Comparison of ENCODE assay signal across 21 mouse cellular contexts in the genomic region with DNA sequence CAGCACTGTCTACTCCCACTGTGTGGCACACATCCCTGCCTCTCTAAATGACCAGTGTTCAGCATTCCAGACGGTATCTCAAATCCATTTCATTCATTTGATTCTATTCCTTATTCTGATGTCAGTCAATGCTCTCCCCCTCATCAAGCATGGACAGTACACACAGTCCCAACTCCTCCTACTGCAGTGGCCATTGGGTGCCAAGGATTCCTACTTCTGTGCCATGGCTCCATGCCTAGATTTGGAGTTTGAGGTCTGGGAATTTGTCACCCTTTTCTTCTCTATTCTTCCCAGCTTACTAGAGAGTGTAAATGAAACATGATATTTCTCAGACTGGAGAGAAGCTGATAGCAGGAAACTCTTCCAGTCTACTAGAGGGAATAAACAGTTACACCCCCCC. TPM values are rescaled to one million over a fixed set of nuclear protein-coding genes. Genes with fewer than 3 reads are reported as not detected.
DNase-seq lines count a peak whose midpoint lies in the region; ATAC-seq and TF ChIP-seq lines count a peak whose summit lies in the region.
"Had no signal": no experiment of that assay in that cellular context is flagged by ENCODE, and none has a peak within 500 bp of the region (broad histone marks: within the 10 kb centered on the region; RNA-seq: fewer than 3 reads in every experiment).

No protein-coding gene starts in this region.

- peaks cover 8% of the 10 kb centered on the region; the same call in 1 of the 2 replicates for H3K4me1 ChIP-seq in heart, embryonic 12.5 days (replicated peaks)

- H3K9ac ChIP-seq in heart, embryonic 12.5 days: no peak overlapping the region
- H3K9ac ChIP-seq: embryonic facial prominence, embryonic 13.5 days; forebrain, embryonic 12.5 days; forebrain, postnatal 0 days; heart, embryonic 13.5 days; hindbrain, embryonic 13.5 days had no signal

- no peak for TF ChIP-seq CTCF in left cerebral cortex, adult 2 months (IDR thresholded peaks at IDR 0.05)

- no peak overlapping the region for H3K4me2 ChIP-seq in heart, embryonic 12.5 days
- H3K4me2 ChIP-seq: embryonic facial prominence, embryonic 13.5 days; forebrain, embryonic 12.5 days; hindbrain, embryonic 13.5 days had no signal

- intact Hi-C loops in left cerebral cortex, postnatal 4 days (cut with DNase I): no loop called here
- intact Hi-C loops in left cerebral cortex, adult 2 months (cut with DNase I): no loop called here

- 91% methylated on average over 1 of the region's 1 CpGs for WGBS in heart, embryonic 12.5 days

- H3K27ac ChIP-seq in heart, embryonic 12.5 days (ENCODE audit: poor library complexity, severe bottlenecking): no peak overlapping the region
- H3K27ac ChIP-seq in left cerebral cortex, adult 2 months: no peak overlapping the region
- H3K27ac ChIP-seq: embryonic facial prominence, embryonic 13.5 days; forebrain, embryonic 12.5 days; heart, adult 2 months; heart, embryonic 13.5 days; hindbrain, embryonic 13.5 days had no signal

- H3K9me3 ChIP-seq in heart, embryonic 12.5 days (replicated peaks): no peaks in the 10 kb centered on the region
- H3K9me3 ChIP-seq: embryonic facial prominence, embryonic 13.5 days; forebrain, embryonic 12.5 days; heart, embryonic 13.5 days; hindbrain, embryonic 13.5 days had no signal

- H3K4me3 ChIP-seq in heart, embryonic 12.5 days: no peak overlapping the region
- H3K4me3 ChIP-seq in left cerebral cortex, adult 2 months: no peak overlapping the region
- H3K4me3 ChIP-seq: embryonic facial prominence, embryonic 13.5 days; forebrain, embryonic 12.5 days; gastrocnemius, adult 2 months; heart, adult 2 months; heart, embryonic 13.5 days; hindbrain, embryonic 13.5 days had no signal

- peaks cover 3% of the 10 kb centered on the region for H3K36me3 ChIP-seq in heart, embryonic 12.5 days
- H3K36me3 ChIP-seq: embryonic facial prominence, embryonic 13.5 days; forebrain, embryonic 12.5 days; hindbrain, embryonic 13.5 days had no signal

- no peaks in the 10 kb centered on the region for H3K27me3 ChIP-seq in heart, embryonic 12.5 days (replicated peaks)
- H3K27me3 ChIP-seq: embryonic facial prominence, embryonic 13.5 days; forebrain, embryonic 12.5 days; heart, embryonic 13.5 days; hindbrain, embryonic 13.5 days had no signal

- peak; percentile 36 for DNase-seq in cerebellum, adult 9-10 months
- DNase-seq in heart, adult 18-20 months: peak; percentile 42 to 46
- peak; percentile 15 for DNase-seq in left cerebral cortex, postnatal 4 days
- no peak for DNase-seq in left cerebral cortex, adult 2 months (ENCODE audit: extremely low spot score in 1 of 2, low spot score in 2 of 2)
- peak; percentile 29 for DNase-seq in 3T3-L1 (ENCODE audit: low read depth, low spot score)
- no peak for DNase-seq in B cell, adult 2 months
- DNase-seq: adrenal gland, postnatal 25 days; cerebellum, adult 8-10 months; cerebellum, postnatal 36 days; forebrain, postnatal 0 days; gastrocnemius, adult 2 months; gastrocnemius, postnatal 36 days; kidney, adult 9 months had no signal

- ATAC-seq in cerebellum, adult (ENCODE audit: insufficient number of reproducible peaks, low FRiP score, low TSS enrichment): no peak
- ATAC-seq in heart, embryonic 12.5 days (ENCODE audit: insufficient number of reproducible peaks, low FRiP score): no peak
- ATAC-seq: forebrain, postnatal 0 days; intestine, embryonic 16.5 days had no signal

RNA-seq across cellular contexts. Expression of gene Cpped1, which starts 2.3 kb away (rescaled TPM):
- total RNA-seq in heart, adult 18-20 months (2021): 10 to 100 TPM; 56.1 to 60.9 TPM
- polyA plus RNA-seq in heart, embryonic 12.5 days (2016; fragmentation: Nextera tagmentation; extraction: Ambion mirVana): 30.6 and 36.3 TPM in 2 replicates
- total RNA-seq in left cerebral cortex, postnatal 4 days (2021): 10 to 100 TPM; 17.0 to 18.8 TPM
- total RNA-seq in left cerebral cortex, adult 2 months (2021): 10 to 100 TPM; 35.8 to 38.5 TPM

Comparison
In these comparisons a context has a peak if more than half of its experiments do, and no peak if none do; other contexts are left out.
1. DNase-seq: peak in cerebellum, adult 9-10 months (single experiment), heart, adult 18-20 months (2 of 2), left cerebral cortex, postnatal 4 days (single experiment) and 3T3-L1 (single experiment); none in left cerebral cortex, adult 2 months (0 of 2) and B cell, adult 2 months (0 of 2).